Mouse (Mus musculus) Muller cell, postnatal 12 days (primary cell): ENCODE measurements around the gene Tbxas1.

Experiments used
- DNase-seq: peaks from one replicate; pipeline ENCODE4 v3.0.0-alpha.2; 2015; ENCODE audit errors: inconsistent ontology term

Gene Tbxas1

GRCm38 (mm10) chr6:38997838-38998237, 122.6 kb downstream of the Tbxas1 start:
- DNase-seq = no peak

- DNase-seq = no peak
Observed at GRCm38 (mm10) chr6:39003126-39003525, 127.9 kb downstream of the Tbxas1 start.

GRCm38 (mm10) chr6:39004003-39004473, 128.8 kb downstream of the Tbxas1 start:
- no peak for DNase-seq

- DNase-seq = no peak
Observed at GRCm38 (mm10) chr6:39005267-39005944, 130.2 kb downstream of the Tbxas1 start.

GRCm38 (mm10) chr6:39005945-39006572, 130.9 kb downstream of the Tbxas1 start:
- peak; percentile 16 for DNase-seq

- DNase-seq = no peak
Observed at GRCm38 (mm10) chr6:39007223-39007622, 132.0 kb downstream of the Tbxas1 start.

GRCm38 (mm10) chr6:39008116-39008515, 132.9 kb downstream of the Tbxas1 start:
- DNase-seq = no peak

- DNase-seq = no peak
Observed at GRCm38 (mm10) chr6:39013034-39013832, 138.0 kb downstream of the Tbxas1 start.

GRCm38 (mm10) chr6:39017942-39018341, 142.7 kb downstream of the Tbxas1 start:
- DNase-seq = no peak

GRCm38 (mm10) chr6:39018805-39019204, 143.6 kb downstream of the Tbxas1 start:
- DNase-seq = no peak

- DNase-seq = no peak
Observed at GRCm38 (mm10) chr6:39019219-39019618, 144.0 kb downstream of the Tbxas1 start.

GRCm38 (mm10) chr6:39021909-39022308, 146.7 kb downstream of the Tbxas1 start:
- DNase-seq = no peak

- no peak for DNase-seq
Observed at GRCm38 (mm10) chr6:39022461-39023181, 147.4 kb downstream of the Tbxas1 start.

GRCm38 (mm10) chr6:39024631-39025030, 149.4 kb downstream of the Tbxas1 start:
- DNase-seq = no peak

GRCm38 (mm10) chr6:39025038-39025437, 149.8 kb downstream of the Tbxas1 start:
- no peak for DNase-seq

GRCm38 (mm10) chr6:39030714-39031113, 155.5 kb downstream of the Tbxas1 start:
- DNase-seq = no peak

- no peak for DNase-seq
Observed at GRCm38 (mm10) chr6:39033676-39034075, 158.5 kb downstream of the Tbxas1 start.

GRCm38 (mm10) chr6:39035039-39035438, 159.8 kb downstream of the Tbxas1 start:
- DNase-seq = no peak

- DNase-seq = no peak
Observed at GRCm38 (mm10) chr6:39036204-39036603, 161.0 kb downstream of the Tbxas1 start.

GRCm38 (mm10) chr6:39040451-39040850, 165.2 kb downstream of the Tbxas1 start:
- DNase-seq = no peak

GRCm38 (mm10) chr6:39049141-39049540, 173.9 kb downstream of the Tbxas1 start:
- DNase-seq = no peak

- DNase-seq = no peak
Observed at GRCm38 (mm10) chr6:39050836-39051235, 175.6 kb downstream of the Tbxas1 start.
